Mouse (Mus musculus) embryonic fibroblast, embryonic 13.5 days (primary cell): ENCODE measurements around the gene Mbnl2. TPM values are rescaled to one million over a fixed set of nuclear protein-coding genes. Genes with fewer than 3 reads are reported as not detected.

Experiments used
- H3K27ac ChIP-seq: 2 replicates; pipeline ENCODE4 v1.5.1; 2012; ENCODE audit warnings: low read length, control low read depth, inconsistent platforms; ENCODE audit not compliant: insufficient read depth
- H3K4me1 ChIP-seq: 2 replicates; pipeline ENCODE4 v1.6.1; 2011; ENCODE audit warnings: low read length; ENCODE audit not compliant: control insufficient read depth, insufficient read depth
- H3K4me3 ChIP-seq: 2 replicates; pipeline ENCODE4 v1.5.1; 2011; ENCODE audit warnings: mild to moderate bottlenecking, control low read depth, low read length; ENCODE audit not compliant: insufficient read depth
- CTCF ChIP-seq: IDR thresholded peaks from 2 replicates; pipeline ENCODE4 v1.5.1; 2011; ENCODE audit warnings: mild to moderate bottlenecking, control low read depth, low read length, moderate library complexity, borderline replicate concordance; ENCODE audit not compliant: insufficient read depth
- POLR2A ChIP-seq: IDR thresholded peaks from 2 replicates; pipeline ENCODE4 v1.6.1; 2011; ENCODE audit warnings: low read depth, mild to moderate bottlenecking, control low read depth, low read length, moderate library complexity
- polyA plus RNA-seq: library from polyadenylated mRNA; stranded (reverse); fragments of >200 nt; gene quantifications from 2 replicates; pipeline ENCODE4 v1.2.4, GENCODE M21; 2011; ENCODE audit warnings: low read depth; ENCODE audit not compliant: missing spikeins, insufficient read length

Gene Mbnl2
- polyA plus RNA-seq, 1 experiment: 207 TPM

DNA sequence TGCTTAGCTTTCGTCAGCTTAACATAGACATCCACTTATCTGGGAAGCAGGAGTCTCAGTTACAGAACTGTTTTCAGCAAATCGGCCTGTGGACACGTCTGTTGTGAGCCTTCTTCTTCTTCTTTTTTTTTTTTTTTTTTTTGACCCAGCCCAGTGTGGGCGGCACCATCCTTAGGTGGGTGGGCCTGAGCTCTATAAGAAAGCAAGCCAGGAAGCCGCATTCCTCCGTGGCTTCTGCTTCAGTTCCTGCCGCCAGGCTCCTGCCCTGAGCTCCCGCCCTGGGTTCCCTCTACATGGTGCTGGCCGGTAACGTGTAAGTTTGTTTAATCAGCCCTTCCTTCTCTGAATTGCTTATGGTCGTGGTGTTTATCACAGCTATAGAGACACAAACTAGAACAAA lies 30.8 kb downstream of the Mbnl2 start:
- H3K4me1 ChIP-seq: peaks cover 32% of the 10 kb centered on the region
- no peak overlapping the region for H3K4me3 ChIP-seq
- no peak for TF ChIP-seq CTCF
- TF ChIP-seq POLR2A: no peak
- peak overlapping the region; percentile 55; the same call in 1 of the 2 replicates for H3K27ac ChIP-seq

DNA sequence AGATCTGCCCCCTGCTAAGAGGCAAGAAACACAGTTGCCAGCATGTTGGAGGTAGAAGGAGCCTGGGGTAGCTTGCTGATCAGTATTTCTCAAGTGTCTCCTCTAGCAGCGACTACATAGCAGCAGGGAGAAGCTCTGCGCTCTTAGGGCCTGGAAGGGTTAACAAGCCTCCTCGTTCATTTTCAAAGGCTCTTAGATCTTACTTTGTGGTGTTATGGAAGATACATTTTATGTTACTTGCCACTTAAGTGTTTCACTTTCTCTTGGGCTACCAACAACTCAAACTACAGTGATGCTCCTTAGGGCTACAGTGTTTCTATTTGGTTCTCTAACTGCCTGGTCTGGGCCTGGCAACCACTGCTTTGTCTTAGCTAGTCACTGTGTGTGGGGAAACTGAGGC lies 31.9 kb downstream of the Mbnl2 start:
- Histone ChIP-seq H3K27ac (peak overlapping the region; percentile 93), H3K4me1 (peaks cover 32% of the 10 kb centered on the region)
- no peak for TF ChIP-seq POLR2A
- no peak for TF ChIP-seq CTCF

DNA sequence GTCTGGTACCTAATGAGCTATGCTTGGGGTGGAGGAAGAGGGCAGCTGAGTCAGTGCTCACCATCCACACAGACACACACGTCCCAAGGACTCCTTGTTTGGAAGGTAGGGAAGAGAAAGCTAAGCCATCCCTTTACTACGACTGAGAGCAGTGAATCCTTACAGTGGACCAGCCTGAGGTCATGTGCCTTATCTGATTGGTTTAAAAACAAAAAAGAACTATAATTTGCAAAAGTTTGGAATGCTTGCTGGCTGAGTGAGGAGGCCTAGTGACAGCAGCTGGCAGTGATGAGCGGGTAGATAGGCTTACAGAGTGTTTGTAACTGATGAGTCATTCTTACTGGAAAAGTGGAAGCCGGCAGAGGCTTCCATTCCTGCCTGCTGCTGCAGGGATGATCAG lies 32.5 kb downstream of the Mbnl2 start:
- no peak for TF ChIP-seq CTCF
- no peak for TF ChIP-seq POLR2A
- H3K27ac ChIP-seq: peak overlapping the region; percentile 93
- peaks cover 36% of the 10 kb centered on the region for H3K4me1 ChIP-seq
- H3K4me3 ChIP-seq: no peak overlapping the region

More for the DNA sequence above, 31.9 kb downstream of the Mbnl2 start:
- no peak overlapping the region for H3K4me3 ChIP-seq

DNA sequence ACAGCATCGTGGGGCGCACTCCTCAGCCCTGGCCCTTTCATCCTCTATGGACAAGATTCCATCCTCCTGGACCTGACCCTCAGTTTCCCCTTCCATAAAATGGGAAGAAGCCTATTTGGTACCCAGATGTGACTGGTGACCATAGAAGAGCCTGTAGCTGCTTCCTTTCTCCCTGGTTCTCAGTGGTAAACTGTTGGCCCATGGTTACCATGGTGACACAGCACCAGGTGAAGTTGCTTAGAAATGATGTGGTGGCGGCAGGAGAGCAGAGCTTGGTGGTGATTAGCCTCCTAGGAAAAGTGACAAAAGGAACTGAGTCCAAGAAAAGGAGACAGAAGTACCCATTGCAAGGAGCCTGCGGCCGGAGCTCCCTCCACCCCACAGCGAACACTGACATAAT lies 34.2 kb downstream of the Mbnl2 start:
- Histone ChIP-seq H3K27ac (peak overlapping the region; percentile 22), H3K4me1 (peaks cover 36% of the 10 kb centered on the region), H3K4me3 (no peak overlapping the region)
- TF ChIP-seq POLR2A (no peak), CTCF (no peak)

DNA sequence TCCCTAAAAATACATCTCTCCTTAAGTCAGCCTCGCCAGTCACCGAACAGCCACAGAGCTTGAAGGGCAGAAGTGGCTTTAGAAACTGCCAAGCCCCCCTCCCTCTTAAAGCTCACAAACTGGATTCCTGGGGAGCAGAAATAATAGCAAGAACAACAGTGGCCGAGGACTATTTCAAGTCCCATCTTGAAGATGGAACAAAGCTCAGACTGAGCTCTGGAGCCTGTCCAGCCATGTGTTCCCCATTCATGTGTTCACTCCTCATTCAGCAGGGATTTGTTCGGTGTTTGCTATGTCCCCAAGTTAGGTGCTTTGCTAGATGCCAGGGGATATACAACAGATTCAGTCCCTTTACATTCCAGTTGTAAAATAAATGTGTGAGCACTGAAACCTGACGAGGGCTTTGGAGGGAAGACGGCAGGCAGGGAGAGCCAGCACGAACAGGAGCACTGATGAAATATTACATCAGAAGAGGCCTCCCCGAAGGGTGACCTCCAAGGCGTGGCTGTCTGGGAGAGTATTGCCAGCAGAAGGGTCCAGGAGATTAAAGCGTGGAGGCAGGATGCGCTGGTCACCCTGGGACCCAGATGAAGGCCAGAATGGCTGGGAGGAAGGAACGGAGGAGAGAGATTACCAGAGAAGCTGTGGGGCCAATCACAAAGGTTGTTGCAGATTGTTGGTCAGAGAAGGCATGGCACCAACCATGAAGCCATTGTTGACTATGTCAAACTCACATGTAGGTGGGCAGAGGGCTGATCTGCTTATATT lies 36.0 kb downstream of the Mbnl2 start:
- Histone ChIP-seq H3K4me1 (peaks cover 32% of the 10 kb centered on the region), H3K27ac (peak overlapping the region; percentile 1; the same call in 1 of the 2 replicates), H3K4me3 (no peak overlapping the region)
- TF ChIP-seq POLR2A (no peak), CTCF (no peak)

DNA sequence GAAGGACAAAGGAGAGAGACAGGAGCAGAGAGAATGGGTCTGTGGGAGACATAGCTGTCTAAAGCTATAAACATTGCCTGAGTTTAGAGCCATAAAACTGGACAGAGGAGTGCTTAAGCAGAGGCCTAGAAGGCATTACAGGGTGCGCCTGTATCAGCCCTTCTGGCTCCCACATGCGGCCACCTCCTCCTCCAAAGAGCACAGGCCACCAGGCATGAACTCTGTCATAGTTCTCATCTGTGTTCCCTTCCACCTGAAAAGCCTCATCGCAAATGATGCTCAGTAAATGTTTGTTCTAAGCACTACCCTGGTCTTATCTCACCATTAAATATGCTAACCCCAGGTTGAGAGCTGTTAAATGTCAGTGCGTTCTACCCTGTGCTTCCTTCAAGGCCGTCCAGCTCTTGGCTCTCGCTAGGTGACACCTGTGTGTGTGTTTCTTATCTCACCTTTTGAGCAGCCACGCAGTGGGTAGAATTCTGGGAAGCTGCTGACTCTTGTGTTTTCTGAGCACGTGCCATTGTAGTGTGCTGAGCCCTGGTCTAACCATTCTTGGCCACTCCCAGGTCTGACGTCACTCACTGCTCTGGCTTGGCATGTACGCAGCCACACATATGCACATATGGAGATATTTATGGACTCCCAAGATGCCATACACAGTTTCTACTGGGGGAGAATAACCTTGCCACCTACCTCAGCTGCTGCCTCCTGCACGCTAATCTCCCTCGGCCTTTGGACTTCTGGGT lies 37.4 kb downstream of the Mbnl2 start:
- Histone ChIP-seq H3K4me3 (no peak overlapping the region), H3K4me1 (peaks cover 23% of the 10 kb centered on the region), H3K27ac (0 out of 2 replicates have a peak overlapping the region, but pooled peaks have one; percentile 6)
- TF ChIP-seq CTCF: no peak

DNA sequence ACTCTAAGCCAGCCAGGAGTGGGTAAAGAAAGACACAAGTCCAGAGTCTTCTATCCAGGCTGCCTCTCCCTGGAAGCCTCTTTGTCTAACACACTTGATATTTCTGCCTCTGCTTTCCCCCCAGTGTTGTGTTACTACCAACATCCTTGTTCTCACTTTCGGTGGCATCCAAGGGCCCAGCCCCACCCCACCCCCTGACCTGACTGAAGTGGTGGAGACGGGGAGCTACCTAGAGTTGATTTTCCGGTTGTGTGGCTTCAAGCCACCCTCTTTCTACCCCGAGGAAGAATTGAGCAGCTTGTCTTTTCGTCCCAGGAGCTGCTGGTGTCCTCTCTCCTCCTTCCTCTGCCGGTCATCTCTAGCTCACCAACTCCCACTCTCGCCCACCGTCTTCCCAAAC lies 38.0 kb downstream of the Mbnl2 start:
- no peak overlapping the region for H3K4me3 ChIP-seq
- peaks cover 20% of the 10 kb centered on the region for H3K4me1 ChIP-seq
- TF ChIP-seq CTCF (no peak), POLR2A (no peak)
- H3K27ac ChIP-seq: no peak overlapping the region

DNA sequence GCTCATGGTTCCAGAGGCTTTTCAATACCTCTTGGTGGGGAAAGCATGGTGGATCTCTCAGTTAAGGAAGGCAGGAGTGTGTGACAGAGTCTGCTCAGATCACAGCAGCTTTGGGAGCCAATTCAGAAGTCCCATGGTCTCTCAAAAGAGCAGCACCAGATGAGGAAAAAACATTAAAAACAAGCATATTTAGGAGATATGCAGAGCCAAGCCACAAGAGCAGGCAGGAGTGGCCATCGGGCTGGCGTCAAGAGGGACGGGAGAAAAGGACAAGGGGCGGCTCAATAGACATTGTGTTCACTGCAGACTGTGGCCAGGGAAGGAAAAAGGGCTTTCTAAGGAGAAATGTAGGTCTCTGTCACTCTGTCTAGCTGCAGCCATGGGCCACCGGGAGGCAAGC lies 40.3 kb downstream of the Mbnl2 start:
- peaks cover 12% of the 10 kb centered on the region for H3K4me1 ChIP-seq
- no peak overlapping the region for H3K4me3 ChIP-seq
- no peak for TF ChIP-seq POLR2A
- no peak overlapping the region for H3K27ac ChIP-seq

DNA sequence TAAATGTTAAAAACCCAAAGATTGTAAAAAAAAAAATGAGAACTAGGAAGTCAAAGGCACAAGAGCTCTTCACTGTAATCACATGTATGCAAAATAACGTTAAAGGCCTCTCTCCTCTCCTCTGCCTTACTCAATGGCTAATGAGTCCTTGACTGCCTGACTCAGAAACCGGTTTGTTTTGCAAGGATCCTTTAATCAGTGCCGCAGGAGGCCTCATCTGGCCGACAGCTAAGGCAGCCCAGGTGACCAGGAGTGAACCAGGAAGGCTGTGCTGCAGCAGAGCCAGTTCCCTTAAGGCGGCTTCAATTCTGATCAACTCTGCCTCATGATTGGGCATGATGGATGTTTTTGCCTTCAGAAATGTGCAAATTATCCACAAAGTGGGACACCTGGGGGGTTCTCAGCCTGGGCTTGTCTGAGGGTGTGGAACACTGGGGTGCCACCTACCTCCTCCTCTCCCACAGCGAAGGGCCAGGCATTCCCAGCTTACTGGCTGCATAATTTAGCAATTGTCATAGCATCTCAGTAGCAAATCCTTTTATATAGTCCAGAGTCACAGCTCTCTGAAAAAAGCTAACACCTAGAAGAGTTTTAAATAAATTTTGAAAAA lies 43.0 kb downstream of the Mbnl2 start:
- peaks cover 18% of the 10 kb centered on the region for H3K4me1 ChIP-seq
- TF ChIP-seq CTCF (no peak), POLR2A (no peak)
- H3K27ac ChIP-seq: no peak overlapping the region
- H3K4me3 ChIP-seq: no peak overlapping the region

DNA sequence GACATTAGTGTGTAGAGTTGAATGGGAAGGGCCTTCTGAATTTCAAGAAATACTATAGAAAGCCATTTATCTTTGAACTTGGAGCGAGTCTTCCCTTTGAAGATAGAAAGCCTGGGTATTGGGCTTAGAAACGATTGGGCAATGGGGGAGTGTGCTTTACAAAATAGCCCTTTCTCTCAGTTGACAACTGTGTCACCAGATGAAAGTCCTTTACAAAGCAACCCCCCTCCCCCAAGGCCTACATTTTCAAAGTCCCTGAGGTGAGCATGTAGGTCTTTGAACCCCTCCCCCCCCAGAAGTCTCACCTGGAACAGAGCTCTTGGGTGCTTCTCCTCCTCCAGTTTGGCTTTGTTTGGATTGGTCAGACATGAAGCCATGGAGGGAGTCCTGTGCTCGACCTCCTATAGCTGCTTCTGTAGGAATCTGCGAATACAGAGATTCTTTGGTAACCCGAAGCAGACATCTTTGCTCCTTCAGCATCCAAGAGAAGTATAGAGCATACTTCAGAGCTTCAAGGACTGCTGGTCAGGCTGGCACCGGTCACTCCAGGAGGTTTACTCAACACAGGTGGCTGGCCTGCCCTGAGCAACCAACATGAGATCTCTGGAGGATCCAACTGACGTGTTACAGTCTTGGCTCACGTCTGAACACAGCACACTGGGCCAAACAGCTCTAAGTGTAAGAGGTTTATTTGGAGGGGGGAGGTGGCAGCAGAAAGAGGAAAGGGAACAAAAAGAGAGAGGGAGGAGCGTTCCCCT lies 43.7 kb downstream of the Mbnl2 start:
- TF ChIP-seq CTCF (no peak), POLR2A (no peak)
- peaks cover 24% of the 10 kb centered on the region for H3K4me1 ChIP-seq
- H3K27ac ChIP-seq: no peak overlapping the region
- no peak overlapping the region for H3K4me3 ChIP-seq
